Mouse (Mus musculus): ENCODE measurements at regions not wholly inside any gene's neighbourhood (a gene's known extent, or its start where the extent isn't known, plus 50 kb on each side); places are given as distances from the start of the nearest gene placed in this dataset.

GRCm38 (mm10) chr10:120726369-120726768, 172.5 kb downstream of the Msrb3 start:
- Histone ChIP-seq H3K4me3 (replicated peaks) (no peak overlapping the region), H3K27me3 (replicated peaks) (peaks cover 17% of the 10 kb centered on the region), H3K9me3 (peaks cover 16% of the 10 kb centered on the region), H3K36me3 (replicated peaks; ENCODE audit: low read length) (no peaks in the 10 kb centered on the region), H3K4me1 (no peaks in the 10 kb centered on the region)
- TF ChIP-seq FLI1 (IDR thresholded peaks at IDR 0.05; ENCODE audit: low read length) (no peak), GATA1 (IDR thresholded peaks at IDR 0.05; ENCODE audit: borderline replicate concordance, low read length) (no peak)

GRCm38 (mm10) chr10:120721956-120722532, 176.9 kb downstream of the Msrb3 start:
- Histone ChIP-seq H3K36me3 (replicated peaks; ENCODE audit: low read length) (no peaks in the 10 kb centered on the region), H3K4me1 (0 out of 2 replicates have a peak, but pooled peaks cover 3% of the 10 kb centered on the region), H3K27me3 (replicated peaks) (peaks cover 25% of the 10 kb centered on the region), H3K4me3 (replicated peaks) (no peak overlapping the region), H3K9me3 (peaks cover 8% of the 10 kb centered on the region)
- no peak for TF ChIP-seq FLI1 (IDR thresholded peaks at IDR 0.05; ENCODE audit: low read length)
- TF ChIP-seq GATA1 (IDR thresholded peaks at IDR 0.05; ENCODE audit: borderline replicate concordance, low read length), result no peak

GRCm38 (mm10) chr10:120720981-120721380, 177.9 kb downstream of the Msrb3 start:
- Histone ChIP-seq H3K4me1 (0 out of 2 replicates have a peak, but pooled peaks cover 3% of the 10 kb centered on the region), H3K36me3 (replicated peaks; ENCODE audit: low read length) (no peaks in the 10 kb centered on the region), H3K9me3 (peaks cover 3% of the 10 kb centered on the region; the same call in 1 of the 2 replicates), H3K27me3 (replicated peaks) (peaks cover 26% of the 10 kb centered on the region), H3K4me3 (replicated peaks) (no peak overlapping the region)
- TF ChIP-seq GATA1 (IDR thresholded peaks at IDR 0.05; ENCODE audit: borderline replicate concordance, low read length) (no peak), FLI1 (IDR thresholded peaks at IDR 0.05; ENCODE audit: low read length) (no peak)

GRCm38 (mm10) chr10:120720061-120720460, 178.8 kb downstream of the Msrb3 start:
- no peak for TF ChIP-seq FLI1 (IDR thresholded peaks at IDR 0.05; ENCODE audit: low read length)
- TF ChIP-seq GATA1 (IDR thresholded peaks at IDR 0.05; ENCODE audit: borderline replicate concordance, low read length), result no peak
- Histone ChIP-seq H3K4me1 (0 out of 2 replicates have a peak, but pooled peaks cover 3% of the 10 kb centered on the region), H3K36me3 (replicated peaks; ENCODE audit: low read length) (no peaks in the 10 kb centered on the region), H3K27me3 (replicated peaks) (peaks cover 26% of the 10 kb centered on the region), H3K4me3 (replicated peaks) (no peak overlapping the region), H3K9me3 (no peaks in the 10 kb centered on the region)

- Histone ChIP-seq H3K4me1 (0 out of 2 replicates have a peak, but pooled peaks cover 3% of the 10 kb centered on the region), H3K4me3 (replicated peaks) (no peak overlapping the region), H3K9me3 (no peaks in the 10 kb centered on the region), H3K27me3 (replicated peaks) (peaks cover 16% of the 10 kb centered on the region), H3K36me3 (replicated peaks; ENCODE audit: low read length) (no peaks in the 10 kb centered on the region)
- TF ChIP-seq FLI1 (IDR thresholded peaks at IDR 0.05; ENCODE audit: low read length) (no peak), GATA1 (IDR thresholded peaks at IDR 0.05; ENCODE audit: borderline replicate concordance, low read length) (no peak)
Measured at GRCm38 (mm10) chr10:120717159-120717567, 181.7 kb downstream of the Msrb3 start.

- no peaks in the 10 kb centered on the region for H3K9me3 ChIP-seq
- peaks cover 11% of the 10 kb centered on the region for H3K27me3 ChIP-seq (replicated peaks)
- H3K36me3 ChIP-seq (replicated peaks; ENCODE audit: low read length), result no peaks in the 10 kb centered on the region
- no peak for TF ChIP-seq GATA1 (IDR thresholded peaks at IDR 0.05; ENCODE audit: borderline replicate concordance, low read length)
- no peak for TF ChIP-seq FLI1 (IDR thresholded peaks at IDR 0.05; ENCODE audit: low read length)
- H3K4me1 ChIP-seq, result peaks cover 3% of the 10 kb centered on the region; the same call in 1 of the 2 replicates
- no peak overlapping the region for H3K4me3 ChIP-seq (replicated peaks)
Measured at GRCm38 (mm10) chr10:120716391-120716790, 182.5 kb downstream of the Msrb3 start.

- TF ChIP-seq FLI1 (IDR thresholded peaks at IDR 0.05; ENCODE audit: low read length), result no peak
- TF ChIP-seq GATA1 (IDR thresholded peaks at IDR 0.05; ENCODE audit: borderline replicate concordance, low read length), result no peak
- Histone ChIP-seq H3K4me1 (peaks cover 15% of the 10 kb centered on the region), H3K27me3 (replicated peaks) (no peaks in the 10 kb centered on the region), H3K4me3 (replicated peaks) (no peak overlapping the region), H3K9me3 (peaks cover 5% of the 10 kb centered on the region; the same call in 1 of the 2 replicates), H3K36me3 (replicated peaks; ENCODE audit: low read length) (no peaks in the 10 kb centered on the region)
Measured at GRCm38 (mm10) chr10:120707771-120708750, 190.8 kb downstream of the Msrb3 start.

- peaks cover 5% of the 10 kb centered on the region; the same call in 1 of the 2 replicates for H3K9me3 ChIP-seq
Measured at GRCm38 (mm10) chr10:120706684-120707290, 192.1 kb downstream of the Msrb3 start.

GRCm38 (mm10) chr10:120701833-120702232, 197.1 kb downstream of the Msrb3 start:
- TF ChIP-seq GATA1 (IDR thresholded peaks at IDR 0.05; ENCODE audit: borderline replicate concordance, low read length) (no peak), FLI1 (IDR thresholded peaks at IDR 0.05; ENCODE audit: low read length) (no peak)
- Histone ChIP-seq H3K4me1 (peaks cover 40% of the 10 kb centered on the region), H3K36me3 (replicated peaks; ENCODE audit: low read length) (no peaks in the 10 kb centered on the region), H3K9me3 (peaks cover 5% of the 10 kb centered on the region; the same call in 1 of the 2 replicates), H3K4me3 (replicated peaks) (no peak overlapping the region), H3K27me3 (replicated peaks) (no peaks in the 10 kb centered on the region)

More at GRCm38 (mm10) chr10:120706684-120707290, 192.1 kb downstream of the Msrb3 start:
- TF ChIP-seq GATA1 (IDR thresholded peaks at IDR 0.05; ENCODE audit: borderline replicate concordance, low read length), result no peak
- TF ChIP-seq FLI1 (IDR thresholded peaks at IDR 0.05; ENCODE audit: low read length), result no peak
- no peaks in the 10 kb centered on the region for H3K27me3 ChIP-seq (replicated peaks)
- H3K4me3 ChIP-seq (replicated peaks), result no peak overlapping the region
- no peaks in the 10 kb centered on the region for H3K36me3 ChIP-seq (replicated peaks; ENCODE audit: low read length)
- H3K4me1 ChIP-seq, result peaks cover 18% of the 10 kb centered on the region

Measured in megakaryocyte, embryonic 14.5 days (primary cell).